Mouse (Mus musculus): ENCODE results near the gene Cc2d1a.

The Cc2d1a gene

DNA sequence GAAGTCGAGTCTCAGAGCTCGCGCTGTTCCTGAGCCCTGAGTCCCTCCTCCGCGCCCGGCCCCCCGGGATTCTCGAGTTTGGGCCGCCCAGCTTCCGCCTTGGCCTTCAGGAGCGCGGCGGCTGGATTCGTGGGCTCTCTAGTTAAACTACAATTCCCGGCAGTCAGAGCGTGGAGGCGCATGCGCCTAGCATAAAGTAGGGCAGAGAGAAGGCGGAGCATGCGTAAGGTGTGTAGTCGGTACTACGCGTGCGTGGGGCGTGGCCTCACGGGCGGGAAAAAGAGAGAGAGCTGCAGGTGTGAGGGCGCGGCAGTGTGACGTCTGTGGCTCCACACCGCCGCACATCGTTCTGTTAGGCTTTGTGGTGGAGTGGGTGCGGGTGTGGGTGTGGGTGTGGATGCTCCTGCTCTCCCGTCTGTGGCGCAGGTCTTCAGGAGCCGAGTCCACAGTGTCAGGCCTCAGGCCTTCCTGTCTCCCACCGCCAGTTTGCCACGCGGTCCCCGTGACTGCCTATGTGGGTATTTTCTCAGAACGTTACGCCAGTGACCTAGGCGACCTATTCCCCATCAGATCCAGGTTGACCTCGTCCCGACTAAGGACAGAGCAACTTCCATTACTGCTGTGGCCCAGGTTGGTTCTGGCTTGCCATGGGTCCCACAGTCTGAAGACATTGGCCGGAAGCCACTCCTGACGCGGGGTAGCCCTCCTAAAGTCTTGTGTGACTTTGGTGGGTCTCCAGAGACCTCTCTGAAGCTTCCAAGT lies at the start of gene Cc2d1a, which contains the start of gene 4930432K21Rik:
Gene Cc2d1a, minus strand, starts transcription at position 168 of the 762 bp plus-strand sequence.
Gene 4930432K21Rik, plus strand, starts transcription at position 257 of the 762 bp plus-strand sequence.
- DNase-seq = peak; percentile 96

DNA sequence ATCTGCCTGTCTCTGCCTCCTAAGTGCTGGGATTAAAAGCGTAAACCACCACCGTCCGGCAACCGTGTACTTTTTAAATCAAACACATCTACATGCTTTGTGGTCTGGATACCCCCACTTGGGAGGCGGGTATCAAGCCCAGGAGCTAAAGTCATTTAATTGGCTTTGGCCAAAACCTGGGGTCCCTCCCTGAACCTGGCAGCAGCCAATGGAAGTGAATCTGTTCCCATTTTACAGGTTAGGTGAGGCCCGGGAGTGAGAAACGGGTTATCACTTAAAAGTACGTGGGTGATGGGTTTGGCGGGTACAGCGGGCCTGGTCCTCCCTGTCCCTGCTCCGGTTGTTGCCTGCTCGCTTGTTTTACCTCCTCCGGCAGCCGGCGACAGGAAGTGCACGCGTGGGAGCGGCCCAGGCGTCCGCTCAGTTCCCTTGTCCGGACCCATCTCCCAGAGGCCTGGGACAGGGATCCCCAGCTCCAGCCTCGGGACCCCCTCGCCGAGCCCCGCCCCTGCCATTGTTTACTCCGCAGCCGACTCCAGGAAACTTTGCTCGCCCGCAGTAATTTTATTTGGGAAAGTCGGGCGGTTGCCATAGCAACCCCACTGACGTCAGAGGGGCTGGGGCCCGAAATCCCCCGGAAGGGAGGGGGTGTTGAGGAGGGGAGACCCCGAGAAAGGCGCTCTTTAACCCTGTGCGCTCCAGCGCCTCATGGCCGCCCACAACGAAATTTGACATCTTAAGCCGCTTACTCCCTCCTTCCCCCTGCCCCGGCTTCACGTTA lies 49.6 kb upstream of the Cc2d1a start:
- peak; percentile 84 for DNase-seq

DNA sequence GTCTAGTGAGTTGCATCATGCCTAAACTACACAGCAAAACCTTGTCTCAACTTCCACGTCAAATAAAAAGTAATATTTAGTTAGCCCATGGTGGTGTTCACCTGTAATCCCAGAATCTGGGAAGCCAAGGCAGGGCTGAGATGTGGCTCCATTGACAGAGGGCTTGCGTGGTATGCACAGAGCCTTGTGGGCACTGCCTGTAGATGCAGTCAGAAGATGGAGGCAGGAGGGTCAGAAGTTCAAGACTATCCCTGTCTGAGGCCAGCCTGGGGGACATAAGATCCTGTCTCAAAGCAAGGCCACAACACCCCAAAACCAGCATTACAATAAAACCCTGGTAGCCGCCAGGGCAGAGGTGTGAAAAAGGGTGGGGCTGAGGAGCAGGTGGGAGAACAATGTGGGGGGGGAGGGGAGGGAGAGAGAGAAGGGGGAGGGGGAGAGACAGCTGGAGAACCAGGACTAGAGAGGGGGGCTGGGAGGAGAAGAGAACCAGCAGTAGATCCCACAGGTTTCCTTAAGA lies 46.5 kb upstream of the Cc2d1a start:
- no peak for DNase-seq

DNA sequence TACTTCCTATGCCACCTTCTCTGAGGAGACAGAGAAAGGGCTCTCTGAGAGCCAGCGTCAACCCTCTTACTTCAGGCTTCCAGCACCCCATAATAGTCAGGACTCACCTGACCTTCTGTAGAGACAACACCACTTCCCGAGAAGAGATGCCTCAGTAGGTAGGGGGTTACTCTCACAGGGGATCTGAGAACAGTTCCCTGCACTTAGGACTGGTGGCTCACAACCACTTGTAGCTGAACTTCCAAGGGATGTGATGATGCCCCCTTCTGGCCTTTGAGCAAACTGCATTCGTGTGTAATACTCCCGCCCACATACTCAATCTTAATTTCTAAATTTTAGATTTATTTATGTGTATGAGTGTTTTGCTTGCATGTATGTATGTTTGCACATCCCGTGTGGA lies 45.8 kb upstream of the Cc2d1a start:
- no peak for DNase-seq

DNA sequence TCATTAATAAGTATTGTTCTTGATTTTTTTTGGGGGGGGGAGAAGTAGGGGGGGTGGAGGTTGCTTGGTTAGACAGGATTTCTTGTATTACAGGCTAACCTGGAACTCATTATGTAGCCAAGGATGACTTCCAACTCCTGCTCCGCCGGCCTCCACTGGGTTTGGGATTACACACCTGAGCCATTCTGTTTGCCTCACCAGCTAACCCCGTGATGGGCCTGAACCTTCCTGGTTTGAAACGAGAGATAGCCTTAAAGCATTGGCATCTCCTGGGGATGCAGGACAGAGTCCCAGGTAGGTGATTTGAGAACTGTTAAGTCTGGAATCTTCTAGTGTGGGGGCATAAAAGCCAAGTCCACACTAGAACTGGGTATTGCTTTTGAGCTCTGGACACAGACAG lies 45.4 kb upstream of the Cc2d1a start:
- no peak for DNase-seq

DNA sequence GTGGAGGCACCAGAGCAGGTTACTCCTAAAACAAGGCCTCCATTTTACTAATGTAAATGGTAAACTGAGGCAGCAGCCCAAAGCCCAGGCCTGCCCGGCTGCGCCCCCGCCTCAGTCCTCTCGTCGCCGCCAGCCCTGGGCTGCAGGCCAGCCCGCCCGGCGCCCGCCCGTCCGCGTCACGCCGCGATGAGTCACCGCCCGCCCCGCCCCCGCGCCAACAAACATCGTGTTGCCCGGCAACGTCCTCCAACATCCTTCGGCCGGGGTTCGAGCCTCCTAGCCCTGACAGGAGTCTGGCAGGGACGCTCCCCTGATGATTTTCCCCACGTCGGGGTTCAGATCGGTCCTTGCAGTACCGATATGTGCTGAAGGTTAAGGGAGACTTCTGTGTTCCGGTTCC lies 44.8 kb upstream of the Cc2d1a start:
- DNase-seq = peak; percentile 34

DNA sequence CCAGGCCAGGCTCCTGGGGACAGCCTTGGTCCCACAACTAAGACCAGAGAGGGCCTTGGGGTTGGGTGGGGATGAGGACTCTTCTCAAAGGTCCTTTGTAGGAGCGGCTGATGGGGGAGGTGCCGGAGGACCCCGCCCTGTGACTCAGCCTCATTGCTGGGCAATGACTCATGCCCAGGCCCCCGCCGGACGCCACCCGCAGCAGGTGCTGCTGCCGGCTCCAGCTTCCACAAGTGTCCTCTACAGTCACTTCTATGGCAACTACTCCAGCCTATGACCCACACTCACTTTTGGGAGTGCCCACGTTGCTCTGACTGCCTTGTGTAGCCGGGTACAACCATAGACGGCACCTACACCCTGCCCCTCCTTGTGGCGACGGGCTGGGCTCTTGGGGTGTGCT lies 44.3 kb upstream of the Cc2d1a start:
- DNase-seq = peak; percentile 58

DNA sequence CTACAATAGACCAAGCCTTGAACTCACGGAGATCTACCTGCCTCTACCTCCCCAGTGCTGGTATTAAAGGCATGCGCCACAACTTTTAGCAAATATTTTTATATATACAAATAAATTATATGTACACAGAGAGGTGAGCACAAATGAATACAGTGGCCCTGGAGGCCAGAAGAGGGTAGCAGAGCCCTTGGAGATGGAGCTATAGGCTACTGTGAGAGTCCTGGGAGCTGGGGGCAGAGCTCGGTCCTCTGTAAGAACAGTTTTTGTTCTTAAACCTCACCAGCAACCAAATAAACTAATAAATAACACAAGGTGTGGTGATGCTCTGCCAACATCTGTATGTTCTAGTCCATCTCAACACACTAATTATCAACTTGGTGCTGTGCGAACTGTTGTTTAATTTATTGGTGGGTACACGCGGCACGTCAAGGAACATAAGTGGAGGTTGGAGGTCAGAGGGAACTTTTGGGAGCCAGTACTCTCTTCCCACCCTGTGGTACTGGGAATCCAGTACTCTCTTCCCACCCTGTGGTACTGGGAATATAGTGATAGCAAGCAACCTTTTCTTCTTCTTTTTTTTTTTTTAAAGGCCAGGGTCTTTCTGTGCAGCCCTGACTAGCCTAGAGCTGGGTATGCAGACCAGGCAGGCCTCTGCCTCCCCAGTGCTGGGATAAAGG lies 42.6 kb upstream of the Cc2d1a start:
- no peak for DNase-seq

DNA sequence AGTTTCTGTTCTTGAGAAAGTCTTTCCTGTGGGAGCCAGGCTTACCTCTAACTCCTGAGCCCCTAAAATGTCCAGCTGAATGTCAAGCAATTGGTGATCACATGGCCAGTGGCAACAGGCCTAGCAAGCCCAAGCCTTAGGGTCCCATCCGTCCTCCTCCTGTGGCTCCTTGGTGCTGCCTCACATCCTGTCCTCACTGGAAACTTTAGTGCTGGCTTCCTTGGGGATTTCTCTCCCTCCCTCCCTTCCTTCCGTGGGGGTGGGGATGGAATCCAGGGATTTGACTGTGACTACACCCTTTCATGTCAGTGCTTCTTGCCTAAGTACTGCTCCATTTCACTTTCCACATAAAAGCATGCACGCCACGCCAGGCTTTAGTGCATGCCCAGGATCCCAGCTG lies 41.9 kb upstream of the Cc2d1a start:
- DNase-seq = peak; percentile 76

DNA sequence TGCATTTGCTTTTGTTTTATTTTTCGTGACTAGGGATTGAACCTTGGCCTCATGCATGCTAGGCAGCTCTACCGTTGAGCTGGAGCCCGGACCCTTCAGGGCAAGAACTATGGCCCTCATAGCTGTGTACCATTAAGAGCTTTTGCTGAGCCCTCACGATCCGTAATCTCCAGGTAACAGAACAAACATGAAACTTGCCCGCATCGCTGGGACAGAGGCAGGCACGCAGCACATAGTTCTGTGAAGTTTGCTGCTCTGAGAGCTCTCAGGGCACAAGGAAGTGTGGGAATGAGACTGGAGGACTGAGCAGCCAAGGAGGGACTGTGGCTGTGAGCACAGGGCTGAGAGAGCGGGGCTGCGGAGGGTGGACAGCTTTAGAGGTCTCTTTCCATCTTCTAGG lies 40.9 kb upstream of the Cc2d1a start:
- no peak for DNase-seq

DNA sequence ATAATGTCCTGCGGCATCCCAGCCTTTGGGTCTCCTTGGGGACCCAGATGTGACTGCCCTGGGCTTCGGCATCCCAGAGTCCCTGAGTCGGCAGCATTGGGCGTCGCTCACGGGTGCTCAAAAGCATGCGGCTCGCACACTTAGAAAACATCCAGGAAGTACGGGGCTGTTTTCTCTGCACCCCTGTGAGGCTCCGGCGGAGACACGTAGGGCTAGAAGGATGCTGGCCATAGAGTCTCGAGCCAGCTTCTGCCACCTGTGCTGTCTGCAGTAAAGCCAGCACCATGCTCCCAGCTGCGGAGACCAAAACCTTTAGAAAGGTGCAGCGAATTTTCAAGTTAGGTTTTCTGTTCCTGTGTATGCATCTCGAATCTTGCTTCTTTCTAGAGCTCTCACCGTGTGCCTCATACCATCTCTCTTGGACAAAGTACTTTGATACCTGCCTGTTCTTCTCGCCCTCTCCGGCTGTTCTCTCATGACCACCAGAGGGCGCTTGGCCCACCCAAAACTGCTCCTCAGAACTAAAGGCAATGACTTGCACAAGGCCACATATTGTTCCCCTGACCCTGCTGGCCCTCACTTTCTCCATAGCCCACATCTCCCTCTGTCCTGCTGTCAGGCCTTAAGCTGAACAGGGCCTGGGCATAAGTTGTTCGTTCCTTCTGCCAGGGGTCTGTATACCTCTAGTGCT lies 39.5 kb upstream of the Cc2d1a start:
- DNase-seq = peak; percentile 53

DNA sequence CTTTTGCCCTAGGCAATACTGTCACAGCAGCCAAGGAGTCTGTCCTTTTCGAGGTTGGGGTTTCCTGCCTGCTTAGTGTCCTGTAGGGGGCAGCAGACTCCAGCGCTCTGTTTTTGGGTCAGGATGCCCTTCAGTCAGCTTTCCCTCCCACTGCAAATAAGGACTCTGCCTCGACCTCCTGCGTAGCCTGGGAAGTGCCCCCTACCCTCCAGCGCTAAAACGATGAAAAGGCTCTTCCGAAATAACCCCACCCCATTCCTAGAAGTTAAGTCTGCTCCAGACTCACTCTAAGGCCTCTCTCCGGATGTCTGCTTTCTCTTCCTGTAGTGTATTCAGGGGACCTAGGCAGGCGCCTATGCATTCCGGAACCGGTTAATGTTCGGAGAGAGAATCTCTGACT lies 38.8 kb upstream of the Cc2d1a start:
- DNase-seq = peak; percentile 68

DNA sequence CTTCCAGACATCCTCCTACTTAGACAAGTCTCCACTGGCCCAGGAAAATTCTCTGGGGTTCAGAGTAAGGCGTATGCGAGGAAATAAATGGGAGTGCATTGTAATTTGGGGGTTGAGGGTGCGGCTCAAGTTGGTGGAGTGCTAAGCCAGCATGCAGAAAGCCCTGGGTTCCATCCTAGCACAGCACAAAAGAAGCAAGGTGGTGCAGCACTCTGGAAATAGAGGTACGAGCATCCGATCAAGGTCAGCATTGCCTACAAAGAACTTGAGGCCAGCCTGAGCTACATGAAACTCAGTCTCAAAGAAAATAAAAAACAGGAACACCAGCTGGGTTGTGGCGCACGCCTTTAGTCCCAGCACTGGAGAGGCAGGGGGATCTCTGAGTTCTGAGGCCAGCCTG lies 37.4 kb upstream of the Cc2d1a start, which contains the start of gene Nanos3:
Gene Nanos3, minus strand, starts transcription at position 101 of the 400 bp plus-strand sequence.
- no peak for DNase-seq

DNA sequence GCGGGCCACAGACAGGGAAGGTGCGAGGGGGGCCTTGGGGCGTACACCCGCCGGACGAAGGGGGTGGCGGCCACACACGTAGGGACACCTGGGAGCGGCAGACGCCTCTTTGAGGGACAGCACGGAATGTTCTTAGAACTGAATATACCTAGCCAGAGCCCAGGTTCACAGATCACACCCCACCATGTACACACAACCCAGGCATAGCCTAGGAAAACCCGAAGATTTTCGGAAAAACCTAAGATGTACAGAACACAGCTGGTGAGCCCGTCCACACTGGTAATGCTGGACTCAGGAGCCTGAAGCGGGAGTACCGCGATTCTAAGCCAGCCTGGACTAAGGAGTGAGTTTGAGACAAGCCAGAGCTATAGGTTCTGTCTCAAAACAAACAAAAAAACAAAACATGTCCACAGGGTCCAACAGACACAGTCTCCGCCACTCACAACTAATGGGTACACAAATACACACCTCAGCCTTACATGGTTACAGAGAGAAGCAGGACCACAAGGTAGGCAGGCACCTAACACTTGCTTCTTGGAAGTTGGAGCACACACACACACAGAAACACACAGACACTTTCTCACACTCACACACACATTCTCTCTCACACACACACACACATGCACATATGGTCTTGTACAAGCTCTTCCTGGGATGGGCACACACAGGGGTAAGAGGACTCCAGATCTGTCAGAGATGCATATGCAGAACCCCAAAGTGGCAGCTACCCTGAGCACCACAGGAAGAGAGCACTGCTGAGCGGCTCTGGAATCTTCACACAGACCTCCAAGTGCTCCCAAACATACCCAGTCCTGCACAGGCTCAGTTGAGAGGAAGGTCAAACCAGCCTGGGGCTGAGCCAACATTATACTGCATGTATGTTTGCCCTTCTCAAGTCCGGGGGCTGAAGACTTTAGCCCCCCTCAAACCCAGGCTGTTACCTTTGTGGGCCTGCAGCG lies 36.6 kb upstream of the Cc2d1a start:
- no peak for DNase-seq

DNA sequence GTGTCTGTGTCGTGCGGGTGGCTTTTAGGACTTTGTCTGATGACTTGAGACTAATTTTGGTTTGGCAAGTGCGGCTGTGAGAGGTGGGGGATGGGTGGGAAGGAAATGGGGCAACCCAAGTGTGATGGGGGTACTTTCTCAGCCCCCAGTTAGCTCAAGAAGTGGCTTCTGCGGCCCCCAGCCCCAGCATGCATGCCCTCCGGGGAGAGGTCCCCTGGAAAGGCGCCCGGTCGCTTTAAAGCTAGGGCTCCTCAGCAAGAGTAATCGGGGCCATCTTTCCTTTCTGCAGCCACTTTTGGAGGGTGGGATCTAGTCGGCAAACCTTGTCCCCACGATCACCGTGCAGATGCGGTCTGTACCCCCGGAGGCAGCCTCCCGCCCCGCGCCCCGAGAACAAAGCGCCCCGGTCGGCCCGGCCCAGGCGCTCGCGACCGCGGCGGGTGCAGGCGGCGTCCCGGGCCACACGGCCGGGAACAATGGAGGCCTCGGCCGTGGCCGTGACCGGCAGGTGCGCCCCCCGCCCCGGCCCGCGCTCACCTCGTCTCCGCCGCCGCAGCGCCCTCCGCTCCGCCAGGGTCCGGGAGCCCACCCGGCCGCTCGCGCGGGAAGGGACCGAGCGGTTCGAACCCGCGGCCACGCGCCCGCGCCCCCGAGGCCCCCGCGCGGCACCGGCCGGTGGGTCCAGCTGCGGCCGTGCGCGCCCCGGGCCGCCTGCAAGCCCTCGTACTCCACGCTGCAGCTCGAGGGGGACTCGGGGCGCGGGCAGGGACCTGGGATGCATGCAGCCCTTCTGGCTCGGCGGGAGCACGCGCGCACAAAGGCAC lies 35.7 kb upstream of the Cc2d1a start:
- DNase-seq = no peak

DNA sequence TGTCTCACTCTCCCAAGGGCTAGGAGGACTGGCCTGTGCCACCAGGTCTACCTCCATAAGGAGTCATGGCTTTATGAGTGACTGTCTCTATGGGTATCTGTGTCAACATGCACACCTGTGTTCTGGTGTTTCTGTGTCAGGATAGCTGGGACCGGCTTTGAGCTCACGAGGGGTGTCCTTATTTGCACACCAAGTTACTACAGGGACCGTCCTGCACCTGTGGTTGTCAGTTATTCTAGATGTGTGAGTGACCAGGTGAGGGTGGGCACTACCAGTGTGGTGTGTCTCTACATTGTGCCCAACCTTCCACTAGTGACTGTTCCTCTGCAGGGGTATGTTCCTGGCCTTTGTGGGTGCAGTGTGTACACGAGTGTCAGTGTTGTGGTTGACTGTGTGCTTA lies 35.1 kb upstream of the Cc2d1a start:
- no peak for DNase-seq

DNA sequence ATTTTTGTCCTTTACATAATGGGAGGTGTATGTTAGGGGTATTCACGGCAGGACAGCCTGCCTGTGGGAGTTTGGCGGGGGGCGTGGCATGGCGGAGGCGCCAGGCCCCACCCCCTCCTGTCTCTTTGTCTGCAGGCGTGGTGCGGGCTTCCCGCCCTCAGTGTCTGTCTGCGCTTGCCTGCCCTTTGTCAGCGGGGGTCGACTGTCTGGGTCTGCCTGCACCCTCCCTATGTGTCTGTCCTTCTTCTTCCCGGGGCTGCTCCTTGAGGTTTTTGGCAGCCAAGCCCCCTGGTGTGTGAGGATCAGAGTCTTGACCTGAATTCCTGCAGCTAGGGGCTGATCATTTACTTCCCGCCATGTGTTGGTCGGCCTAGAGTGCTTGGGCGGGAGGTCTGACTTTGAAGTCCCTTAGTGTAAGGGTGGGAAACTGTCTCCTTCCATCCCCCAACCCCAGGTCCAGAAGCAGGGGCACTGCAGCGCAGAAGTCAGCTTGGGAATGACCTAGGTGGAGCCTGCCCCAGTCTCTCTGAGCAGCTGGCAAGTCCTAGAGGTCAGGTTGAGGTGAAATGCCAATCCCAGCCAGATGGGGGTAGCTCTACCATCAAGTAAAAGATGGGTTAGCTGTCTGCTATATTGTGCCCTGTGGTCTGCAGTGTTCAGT lies 32.9 kb upstream of the Cc2d1a start:
- DNase-seq = no peak

DNA sequence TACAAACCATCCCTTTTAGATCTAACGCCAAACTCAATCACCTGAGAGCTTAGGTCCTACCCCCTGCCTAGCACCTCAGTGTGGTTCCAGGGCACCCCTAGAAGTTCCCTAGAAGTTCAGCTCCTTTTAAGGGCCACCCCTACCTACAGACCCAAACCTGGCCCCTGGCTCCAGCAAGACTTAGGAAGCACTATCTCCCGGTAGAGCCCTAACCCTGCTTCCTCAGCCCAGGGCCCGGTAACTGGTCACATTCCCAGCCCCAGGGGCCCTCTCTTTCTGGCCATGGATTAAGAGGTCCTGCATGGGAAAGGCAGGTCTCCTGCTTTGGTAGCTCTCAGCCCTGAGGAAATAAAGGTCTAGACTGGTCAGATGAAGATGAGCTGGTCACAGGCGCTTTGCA lies 32.2 kb upstream of the Cc2d1a start:
- no peak for DNase-seq

DNA sequence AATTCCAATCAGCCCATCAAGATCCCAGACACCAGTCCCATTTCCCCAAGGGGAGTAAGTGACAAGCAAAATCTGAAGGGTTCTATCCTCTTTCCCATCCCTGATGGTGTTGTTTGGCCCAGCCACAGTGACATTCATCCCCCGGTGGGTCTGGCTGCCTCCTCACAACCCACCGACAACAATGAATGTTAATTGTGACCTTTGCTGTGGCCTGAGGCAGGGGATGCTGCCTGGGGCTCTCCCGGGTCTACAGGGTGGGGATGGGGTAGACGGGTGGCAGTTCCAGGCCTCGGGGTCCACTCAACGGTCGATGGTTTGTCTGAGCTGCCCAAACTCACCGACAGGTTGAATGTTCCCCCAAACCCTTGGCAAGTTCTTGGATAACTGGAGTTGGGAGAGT lies 30.9 kb upstream of the Cc2d1a start:
- no peak for DNase-seq

DNA sequence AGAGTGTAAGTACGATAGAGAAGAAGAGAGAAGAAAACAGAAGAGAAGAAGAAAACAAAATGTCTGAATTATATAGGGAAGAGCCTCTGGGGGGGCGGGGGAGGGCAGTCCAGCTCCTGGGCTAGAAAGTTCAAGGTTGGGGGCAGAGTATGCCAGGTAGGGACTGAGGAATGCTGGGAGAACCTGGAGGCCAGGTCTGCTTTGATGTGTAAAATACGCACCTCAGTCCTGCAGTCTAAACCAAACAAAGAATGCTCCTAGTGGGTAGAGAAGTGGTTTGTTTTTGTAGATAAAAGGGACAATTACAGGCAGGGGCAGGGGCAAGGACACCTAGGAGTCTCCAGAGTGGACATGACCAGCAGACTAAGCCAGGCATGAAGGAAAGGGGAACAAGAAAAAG lies 29.7 kb upstream of the Cc2d1a start:
- no peak for DNase-seq
